Mouse (Mus musculus): ENCODE results near the gene Sgpp2.
A peak's percentile ranks its signal among the peaks of the same experiment; 100 is the strongest.

The Sgpp2 gene

GRCm38 (mm10) chr1:78310021-78310752, at the start of gene Sgpp2:
Sgpp2 (plus strand) TSS chr1:78310345.
- DNase-seq (ENCODE audit: low read depth, low spot score): no peak

- no peak for DNase-seq (ENCODE audit: low read depth, low spot score)
Observed at GRCm38 (mm10) chr1:78267519-78267918, 42.6 kb upstream of the Sgpp2 start.

GRCm38 (mm10) chr1:78272915-78273314, 37.2 kb upstream of the Sgpp2 start:
- no peak for DNase-seq (ENCODE audit: low read depth, low spot score)

DNA sequence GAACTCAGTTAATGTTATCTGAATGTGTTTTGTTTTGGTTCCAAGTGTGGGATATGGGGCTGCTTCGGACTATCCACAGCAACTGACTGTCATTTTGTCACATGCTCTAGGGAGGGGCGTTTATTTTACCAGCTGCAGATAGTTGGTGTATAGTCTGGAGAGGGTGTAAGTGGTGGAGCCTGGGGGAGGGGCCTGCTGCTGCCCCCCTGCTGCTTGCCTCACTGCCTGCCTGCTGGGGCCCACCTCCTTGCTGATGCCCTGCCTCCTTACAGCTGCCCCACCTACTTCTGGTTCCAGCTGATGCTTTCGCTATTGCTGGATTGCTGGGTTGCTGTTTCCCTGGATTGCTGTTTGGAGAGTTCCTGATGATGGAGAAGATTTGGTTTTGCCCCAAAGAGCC, 31.0 kb upstream of the Sgpp2 start:
- DNase-seq (ENCODE audit: low read depth, low spot score): no peak

DNA sequence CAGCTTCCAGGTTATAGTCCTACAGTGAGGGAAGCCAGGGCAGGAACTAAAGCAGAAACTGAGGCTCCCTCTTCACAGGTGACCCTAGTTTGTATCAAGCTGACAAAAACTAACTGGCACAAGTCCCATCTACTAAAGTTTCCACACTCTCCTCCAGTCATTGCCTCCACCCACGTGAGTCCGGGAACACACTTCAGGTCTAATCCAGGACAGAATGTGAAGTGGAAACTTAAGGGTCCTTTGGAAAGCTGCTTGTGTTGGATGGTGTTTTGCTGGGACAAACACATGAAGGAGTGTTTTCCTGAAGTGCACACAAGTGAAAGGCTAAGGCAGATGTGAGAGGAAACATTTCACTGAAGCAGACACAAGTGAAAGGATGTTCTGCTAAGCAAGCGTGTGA, 17.7 kb upstream of the Sgpp2 start:
- no peak for DNase-seq (ENCODE audit: low read depth, low spot score)

DNA sequence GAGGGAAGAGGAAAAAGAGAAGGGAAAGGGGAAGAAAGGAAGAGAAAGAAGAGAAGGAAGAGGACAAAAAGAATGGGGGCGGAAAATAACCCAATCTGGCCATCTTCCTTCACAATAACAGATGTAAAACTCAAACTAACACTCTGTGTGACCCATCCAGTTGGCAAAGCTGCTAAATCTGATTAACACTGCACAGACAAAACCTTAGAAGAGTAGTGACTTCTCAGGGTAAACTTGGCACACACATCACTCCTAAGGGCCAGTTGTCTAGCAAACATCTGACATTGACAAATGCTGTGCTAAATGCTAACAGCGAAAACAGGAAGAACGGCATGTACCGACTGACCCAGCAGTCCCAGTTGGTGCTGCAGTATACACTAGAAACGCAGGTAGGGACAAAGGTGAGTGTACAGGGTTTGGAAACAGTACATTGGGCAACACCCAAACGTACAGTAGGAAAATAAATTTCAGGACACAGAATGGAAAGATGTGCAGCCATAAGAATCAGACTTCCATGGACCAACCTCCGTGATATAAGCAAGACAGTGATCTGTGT, 10.4 kb upstream of the Sgpp2 start:
- DNase-seq (ENCODE audit: low read depth, low spot score): no peak

DNA sequence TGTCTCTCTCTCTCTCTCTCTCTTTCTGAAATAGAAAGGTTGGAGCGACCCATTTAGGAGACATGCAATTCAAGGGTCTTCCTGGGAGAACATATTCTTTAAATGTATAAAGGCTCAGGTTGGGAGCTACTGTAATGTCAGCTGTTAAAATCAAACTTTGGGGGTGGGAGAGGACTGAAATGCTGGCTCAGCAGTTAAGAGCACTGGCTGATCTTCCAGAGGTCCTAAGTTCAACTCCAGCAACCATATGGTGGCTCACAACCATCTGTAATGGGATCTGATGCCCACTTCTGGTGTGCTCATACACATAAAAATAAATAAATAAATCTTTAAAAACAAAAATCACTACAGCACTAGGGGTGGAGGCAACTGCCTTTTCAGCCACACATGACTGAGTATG, 1.5 kb upstream of the Sgpp2 start:
- DNase-seq (ENCODE audit: low read depth, low spot score): no peak

- DNase-seq (ENCODE audit: low read depth, low spot score): no peak
Observed at GRCm38 (mm10) chr1:78309280-78309679, 865 bp upstream of the Sgpp2 start.

- peak; percentile 42 for DNase-seq (ENCODE audit: low read depth, low spot score)
Observed at GRCm38 (mm10) chr1:78310861-78311341, 756 bp downstream of the Sgpp2 start.

- DNase-seq (ENCODE audit: low read depth, low spot score): no peak
Observed at GRCm38 (mm10) chr1:78311482-78311881, 1.3 kb downstream of the Sgpp2 start.

- no peak for DNase-seq (ENCODE audit: low read depth, low spot score)
Observed at GRCm38 (mm10) chr1:78312917-78313316, 2.8 kb downstream of the Sgpp2 start.

GRCm38 (mm10) chr1:78313961-78314360, 3.8 kb downstream of the Sgpp2 start:
- DNase-seq (ENCODE audit: low read depth, low spot score): no peak

DNA sequence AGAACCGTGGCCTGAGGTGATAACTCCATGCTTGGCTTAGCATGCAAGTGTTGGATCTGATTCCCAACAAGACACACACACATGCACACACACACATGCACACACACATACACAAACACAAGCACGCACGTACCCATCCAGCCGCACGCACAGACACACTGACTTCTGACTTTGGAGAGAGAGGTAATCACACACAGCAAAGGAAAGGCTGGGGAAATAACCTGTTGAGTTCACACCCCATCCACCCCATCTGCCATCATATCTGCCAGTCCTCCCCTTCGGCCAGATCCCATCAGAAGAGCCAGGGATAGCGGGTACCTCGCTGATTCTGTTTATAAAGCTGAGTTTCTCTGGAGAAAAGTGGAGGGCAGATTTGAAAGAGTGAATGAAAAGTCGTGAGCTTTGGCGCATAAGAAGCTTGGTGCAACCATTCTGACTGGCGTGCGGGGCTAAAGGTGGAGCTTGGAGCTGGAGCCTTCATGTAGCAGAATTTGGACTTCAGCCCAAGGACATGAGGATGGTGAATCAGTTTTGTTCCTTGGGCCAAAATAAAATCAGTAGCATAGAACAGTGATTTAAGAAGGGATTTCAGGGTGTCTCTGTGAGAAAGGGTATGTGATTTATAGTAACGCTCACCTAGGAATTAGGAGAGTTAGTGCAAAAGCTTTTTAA, 8.1 kb downstream of the Sgpp2 start:
- no peak for DNase-seq (ENCODE audit: low read depth, low spot score)

GRCm38 (mm10) chr1:78320291-78320690, 10.1 kb downstream of the Sgpp2 start:
- no peak for DNase-seq (ENCODE audit: low read depth, low spot score)

DNA sequence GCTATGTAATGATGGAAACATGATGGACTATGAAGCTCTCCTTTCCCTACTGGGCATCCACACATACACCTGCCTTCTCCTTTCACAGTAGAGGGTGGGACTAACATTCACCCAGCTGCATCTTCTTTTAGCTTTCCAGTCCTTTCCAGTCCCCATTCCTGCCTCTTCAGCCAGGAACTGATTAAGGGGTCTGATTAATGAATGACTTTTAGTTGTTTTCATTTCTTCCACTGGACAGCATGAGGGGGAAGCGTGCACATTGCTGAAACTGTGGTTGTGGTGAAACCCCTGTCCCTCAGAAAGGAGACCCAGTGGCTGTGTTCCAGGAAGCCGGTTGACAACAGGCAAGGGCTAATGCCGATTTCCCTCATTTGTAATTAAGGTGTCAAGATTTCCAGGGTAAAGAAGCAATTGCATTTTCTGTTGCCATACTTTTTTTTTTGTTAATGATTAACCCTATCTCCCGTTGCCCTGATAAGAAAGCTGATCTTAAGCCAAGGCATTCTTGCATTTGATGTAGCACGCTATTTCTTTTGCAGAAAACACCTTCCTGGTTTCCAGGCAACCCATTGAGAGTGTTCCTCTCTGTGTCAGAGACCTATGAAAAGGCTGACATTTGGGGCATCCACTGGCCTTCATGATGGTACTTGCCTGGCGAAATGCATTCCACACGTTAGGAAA, 12.1 kb downstream of the Sgpp2 start:
- DNase-seq (ENCODE audit: low read depth, low spot score): no peak

DNA sequence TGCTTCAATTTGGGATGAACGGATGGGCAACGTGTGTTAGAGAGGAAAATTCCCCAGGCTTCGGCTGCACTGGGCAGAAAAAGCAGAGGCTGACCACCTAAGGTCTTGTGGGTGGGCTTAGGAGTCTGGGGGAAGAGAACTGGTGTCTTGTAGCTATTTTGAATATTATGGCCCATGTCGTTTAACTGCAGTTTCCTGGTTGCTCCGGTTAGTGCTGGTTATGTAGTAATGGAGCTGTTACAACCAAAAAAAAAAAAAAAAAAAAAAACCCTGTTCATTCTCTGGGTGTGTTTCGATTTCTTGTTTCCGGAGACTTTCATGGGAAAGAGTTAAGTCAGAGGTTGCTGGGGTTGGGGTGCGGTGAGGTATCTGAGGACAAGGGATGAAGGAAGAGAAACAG, 12.7 kb downstream of the Sgpp2 start:
- DNase-seq (ENCODE audit: low read depth, low spot score): no peak

DNA sequence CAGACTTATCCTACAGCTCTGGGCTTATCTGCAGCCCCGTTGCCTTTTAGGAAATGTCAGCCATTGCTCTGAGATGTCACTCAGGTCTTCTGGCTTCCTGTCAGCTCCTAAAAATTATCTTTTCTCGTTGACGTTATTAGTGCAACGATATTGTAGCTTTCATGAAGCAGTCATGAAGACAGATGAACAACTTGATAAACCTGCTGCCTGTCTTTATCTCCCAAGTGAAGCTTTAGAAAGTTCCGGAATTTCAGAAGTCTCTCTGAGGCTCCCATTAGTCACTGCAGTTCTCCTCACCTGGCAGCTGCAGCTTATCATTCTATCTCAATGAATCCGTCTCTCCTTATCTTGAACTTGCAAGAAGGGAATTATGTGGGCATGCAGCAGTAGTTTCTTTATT, 13.9 kb downstream of the Sgpp2 start:
- DNase-seq (ENCODE audit: low read depth, low spot score): no peak

- DNase-seq (ENCODE audit: low read depth, low spot score): no peak
Observed at GRCm38 (mm10) chr1:78325851-78326250, 15.7 kb downstream of the Sgpp2 start.

DNA sequence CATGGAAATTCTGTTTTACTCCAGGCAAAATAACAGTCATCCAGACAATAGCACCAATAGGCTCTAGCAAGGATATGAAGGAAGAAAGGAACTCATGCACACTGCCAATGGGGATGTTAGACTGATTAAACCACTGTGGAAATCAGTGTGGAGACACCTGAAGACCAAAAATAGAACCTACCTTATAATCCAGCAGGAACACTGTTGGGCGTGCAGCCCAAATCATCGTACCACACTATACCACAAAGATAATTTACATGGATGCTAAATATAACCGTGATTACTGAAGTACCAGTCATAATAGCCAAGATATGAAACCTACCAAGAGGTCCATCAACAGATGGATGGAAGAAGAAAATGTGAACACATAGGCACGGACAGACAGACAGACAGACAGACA, 18.5 kb downstream of the Sgpp2 start:
- no peak for DNase-seq (ENCODE audit: low read depth, low spot score)

- no peak for DNase-seq (ENCODE audit: low read depth, low spot score)
Observed at GRCm38 (mm10) chr1:78329861-78330260, 19.7 kb downstream of the Sgpp2 start.

DNA sequence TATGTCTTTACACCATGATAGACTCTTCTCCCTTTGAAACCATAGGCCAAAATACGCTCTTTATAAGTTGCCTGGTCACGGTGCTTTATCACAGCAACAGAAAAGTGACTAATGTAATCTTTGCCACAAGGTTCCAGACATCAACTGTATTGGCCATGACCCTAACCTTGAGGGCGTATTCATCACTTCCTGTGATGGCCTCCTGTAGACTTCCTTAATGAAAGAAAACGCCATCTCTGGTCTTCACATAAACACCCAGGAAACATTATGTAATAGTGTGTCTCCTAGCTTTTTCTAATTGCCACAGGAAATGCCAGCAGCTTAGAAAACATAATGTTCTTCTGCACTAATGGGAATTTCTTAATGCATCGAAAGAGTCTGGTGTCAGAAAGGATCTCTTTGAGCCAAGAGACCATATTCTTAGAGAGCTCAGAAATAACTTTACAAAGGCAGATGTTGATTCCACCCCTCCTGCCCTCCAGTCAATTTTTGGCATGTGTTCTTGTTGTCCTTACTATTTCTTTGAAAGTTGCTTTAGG, 20.5 kb downstream of the Sgpp2 start:
- no peak for DNase-seq (ENCODE audit: low read depth, low spot score)

DNA sequence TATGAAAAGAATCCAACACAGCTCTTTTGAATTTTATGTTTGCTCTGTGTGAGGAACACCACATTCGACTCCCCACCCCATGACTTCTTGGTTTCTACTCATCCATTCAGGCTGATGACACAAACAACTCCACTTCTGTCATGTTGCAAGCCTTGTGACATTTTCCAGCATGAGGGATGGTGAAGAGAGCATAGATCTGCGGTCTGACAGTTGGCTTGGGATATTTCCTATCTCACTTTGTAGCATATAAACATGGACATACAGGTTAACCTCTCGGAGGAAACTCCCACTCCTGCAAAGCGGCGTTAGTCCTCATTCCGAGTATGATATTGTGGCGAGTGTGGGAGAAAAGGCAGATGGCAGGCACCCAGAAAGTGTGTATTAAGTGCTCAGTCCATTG, 27.6 kb downstream of the Sgpp2 start:
- DNase-seq (ENCODE audit: low read depth, low spot score): no peak
